12 mouse cellular contexts compared by ENCODE assay signal in the genomic region with DNA sequence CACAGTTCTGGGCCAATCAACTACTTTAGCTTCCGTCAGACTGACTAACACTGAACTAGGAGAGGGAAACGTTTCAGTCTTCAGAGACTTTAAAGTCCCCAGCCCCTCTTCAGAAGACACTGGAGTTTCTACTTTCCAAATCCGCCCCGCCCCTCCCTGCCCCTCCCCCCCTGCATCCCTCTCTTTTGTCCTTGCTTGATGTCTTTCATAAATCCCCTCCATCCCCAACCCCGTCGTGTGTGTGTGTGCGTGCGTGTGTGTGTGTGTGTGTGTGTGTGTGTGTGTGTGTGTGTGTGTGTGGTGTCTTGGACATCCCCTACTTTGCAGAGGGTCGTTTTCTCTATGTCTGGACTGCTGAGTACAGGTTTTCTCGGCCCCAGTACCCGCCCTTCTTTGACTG. TPM values are rescaled to one million over a fixed set of nuclear protein-coding genes. Genes with fewer than 3 reads are reported as not detected.
A peak's percentile ranks its signal among the peaks of the same experiment; 100 is the strongest.
DNase-seq lines count a peak whose midpoint lies in the region; ATAC-seq and TF ChIP-seq lines count a peak whose summit lies in the region.
"Had no signal": no experiment of that assay in that cellular context is flagged by ENCODE, and none has a peak within 500 bp of the region (broad histone marks: within the 10 kb centered on the region; RNA-seq: fewer than 3 reads in every experiment).

No protein-coding gene starts in this region.

- peaks cover 20% of the 10 kb centered on the region for H3K4me1 ChIP-seq in forebrain, embryonic 10.5 days
- peaks cover 8% of the 10 kb centered on the region for H3K4me1 ChIP-seq in forebrain, embryonic 16.5 days (replicated peaks; ENCODE audit: control insufficient read depth, insufficient read depth, low read length)
- H3K4me1 ChIP-seq in midbrain, embryonic 10.5 days: peaks cover 18% of the 10 kb centered on the region
- H3K4me1 ChIP-seq in midbrain, postnatal 0 days (ENCODE audit: insufficient read depth, low read length): no peaks in the 10 kb centered on the region
- peaks cover 9% of the 10 kb centered on the region; the same call in 1 of the 2 replicates for H3K4me1 ChIP-seq in limb, embryonic 12.5 days (replicated peaks)

- peak overlapping the region; percentile 49 for H3K27ac ChIP-seq in forebrain, embryonic 10.5 days
- H3K27ac ChIP-seq in forebrain, embryonic 16.5 days (ENCODE audit: low read length): no peak overlapping the region
- peak overlapping the region; percentile 65 for H3K27ac ChIP-seq in midbrain, embryonic 10.5 days (replicated peaks)
- no peak overlapping the region for H3K27ac ChIP-seq in midbrain, postnatal 0 days (ENCODE audit: low read depth, low read length)
- H3K27ac ChIP-seq in limb, embryonic 12.5 days: 0 out of 2 replicates have a peak overlapping the region, but pooled peaks have one; percentile 31

- ATAC-seq in forebrain, embryonic 16.5 days: no peak
- ATAC-seq in midbrain, postnatal 0 days (ENCODE audit: low FRiP score): no peak
- ATAC-seq in limb, embryonic 12.5 days (ENCODE audit: insufficient number of reproducible peaks, insufficient read depth, low FRiP score, low TSS enrichment, low read depth): no peak
- no peak for ATAC-seq in megakaryocyte, adult 5-6 weeks (ENCODE audit: poor library complexity, severe bottlenecking)
- ATAC-seq: liver, postnatal 0 days had no signal

- H3K9ac ChIP-seq in forebrain, embryonic 16.5 days (replicated peaks; ENCODE audit: low read depth, low read length): no peak overlapping the region
- H3K9ac ChIP-seq in midbrain, postnatal 0 days (replicated peaks; ENCODE audit: low read length, poor library complexity, severe bottlenecking): no peak overlapping the region
- no peak overlapping the region for H3K9ac ChIP-seq in limb, embryonic 12.5 days (replicated peaks)
- H3K9ac ChIP-seq: liver, postnatal 0 days had no signal

- intact Hi-C loops in left cerebral cortex, postnatal 10 days (cut with DNase I): loop anchor here (10.0 kb wide), 1 partner anchor 67 kb away; a partner anchor contains a TSS

- peak overlapping the region; percentile 34 for H3K4me3 ChIP-seq in forebrain, embryonic 10.5 days
- no peak overlapping the region for H3K4me3 ChIP-seq in forebrain, embryonic 16.5 days (replicated peaks; ENCODE audit: low read length)
- peak overlapping the region; percentile 40 for H3K4me3 ChIP-seq in midbrain, embryonic 10.5 days
- H3K4me3 ChIP-seq in midbrain, postnatal 0 days (ENCODE audit: low read depth, low read length): no peak overlapping the region
- H3K4me3 ChIP-seq in limb, embryonic 12.5 days (replicated peaks): no peak overlapping the region

- DNase-seq in forebrain, embryonic 10.5 days (ENCODE audit: extremely low spot score, low spot score): peak; percentile 16
- peak; percentile 25 for DNase-seq in midbrain, embryonic 10.5 days (ENCODE audit: low spot score)
- DNase-seq in midbrain, postnatal 0 days (ENCODE audit: low spot score): no peak
- no peak for DNase-seq in left cerebral cortex, postnatal 10 days (ENCODE audit: extremely low spot score in 1 of 2, low spot score in 2 of 2)
- DNase-seq in thymus, postnatal 4 days: no peak
- DNase-seq: adrenal gland, adult 2 months; cerebellum, adult 9-10 months; kidney, adult 11 months; liver, postnatal 0 days had no signal

- no peak for TF ChIP-seq CTCF in midbrain, postnatal 0 days (IDR thresholded peaks at IDR 0.05)

- H3K9me3 ChIP-seq in forebrain, embryonic 10.5 days: no peaks in the 10 kb centered on the region
- H3K9me3 ChIP-seq in forebrain, embryonic 16.5 days (ENCODE audit: control insufficient read depth, low read length): 0 out of 2 replicates have a peak, but pooled peaks cover 4% of the 10 kb centered on the region
- no peaks in the 10 kb centered on the region for H3K9me3 ChIP-seq in midbrain, embryonic 10.5 days (replicated peaks)
- H3K9me3 ChIP-seq in midbrain, postnatal 0 days (ENCODE audit: low read length): peaks cover 4% of the 10 kb centered on the region; the same call in 1 of the 2 replicates
- no peaks in the 10 kb centered on the region for H3K9me3 ChIP-seq in limb, embryonic 12.5 days

- no peak overlapping the region; the same call in 1 of the 2 replicates for H3K4me2 ChIP-seq in forebrain, embryonic 16.5 days (ENCODE audit: low read length)
- no peak overlapping the region for H3K4me2 ChIP-seq in midbrain, postnatal 0 days (ENCODE audit: low read depth, low read length, poor library complexity, severe bottlenecking)
- H3K4me2 ChIP-seq in limb, embryonic 12.5 days: peak overlapping the region; percentile 32; the same call in 1 of the 2 replicates

- H3K36me3 ChIP-seq in forebrain, embryonic 10.5 days (replicated peaks): no peaks in the 10 kb centered on the region
- H3K36me3 ChIP-seq in forebrain, embryonic 16.5 days (ENCODE audit: control insufficient read depth, insufficient read depth): no peaks in the 10 kb centered on the region
- H3K36me3 ChIP-seq in midbrain, embryonic 10.5 days: no peaks in the 10 kb centered on the region
- H3K36me3 ChIP-seq in midbrain, postnatal 0 days (ENCODE audit: insufficient read depth, low read length): no peaks in the 10 kb centered on the region
- no peaks in the 10 kb centered on the region for H3K36me3 ChIP-seq in limb, embryonic 12.5 days

- WGBS in forebrain, embryonic 10.5 days: 5% methylated on average over 11 of the region's 11 CpGs
- 8% methylated on average over 7 of the region's 11 CpGs for WGBS in forebrain, embryonic 16.5 days
- WGBS in midbrain, embryonic 10.5 days: 9% methylated on average over 9 of the region's 11 CpGs
- WGBS in midbrain, postnatal 0 days: 4% methylated on average over 9 of the region's 11 CpGs
- WGBS in limb, embryonic 12.5 days: 20% methylated on average over 7 of the region's 11 CpGs

- no peaks in the 10 kb centered on the region for H3K27me3 ChIP-seq in forebrain, embryonic 10.5 days (ENCODE audit: poor library complexity, severe bottlenecking)
- H3K27me3 ChIP-seq in forebrain, embryonic 16.5 days (replicated peaks; ENCODE audit: control insufficient read depth, insufficient read depth, low read length): no peaks in the 10 kb centered on the region
- H3K27me3 ChIP-seq in midbrain, embryonic 10.5 days (ENCODE audit: low read depth, poor library complexity, severe bottlenecking): no peaks in the 10 kb centered on the region
- H3K27me3 ChIP-seq in midbrain, postnatal 0 days (ENCODE audit: insufficient read depth, low read length): no peaks in the 10 kb centered on the region
- no peaks in the 10 kb centered on the region for H3K27me3 ChIP-seq in limb, embryonic 12.5 days

RNA-seq across cellular contexts. Expression of a gene that starts 6.1 kb away (rescaled TPM):
- 23.3 and 23.4 TPM in 2 replicates for polyA plus RNA-seq in forebrain, embryonic 10.5 days (2016; fragmentation: Nextera tagmentation; extraction: Ambion mirVana)
- polyA plus RNA-seq in forebrain, embryonic 16.5 days (2015; fragmentation: Nextera tagmentation; extraction: Ambion mirVana): 32.4 and 36.0 TPM in 2 replicates
- 24.8 and 26.6 TPM in 2 replicates for polyA plus RNA-seq in midbrain, embryonic 10.5 days (2016; fragmentation: Nextera tagmentation; extraction: Ambion mirVana)
- total RNA-seq in midbrain, postnatal 0 days (2014; rRNA removed): 17.2 and 18.3 TPM in 2 replicates
- 29.5 and 32.3 TPM in 2 replicates for polyA plus RNA-seq in midbrain, postnatal 0 days (2015; fragmentation: Nextera tagmentation; extraction: Ambion mirVana)
- 33.8 and 34.5 TPM in 2 replicates for polyA plus RNA-seq in limb, embryonic 12.5 days (2016; fragmentation: Nextera tagmentation; extraction: Ambion mirVana)
- total RNA-seq in left cerebral cortex, postnatal 10 days (2021): 10 to 100 TPM; 27.0 to 27.2 TPM
- total RNA-seq in megakaryocyte, adult 5-6 weeks (2015): 24.2 and 28.6 TPM in 2 replicates
- total RNA-seq in megakaryocyte, adult 5-6 weeks (2017): 17.2 and 19.2 TPM in 2 replicates

RNA-seq across cellular contexts. Expression of a gene that starts 39.5 kb away (rescaled TPM):
- polyA plus RNA-seq in forebrain, embryonic 10.5 days (2016; fragmentation: Nextera tagmentation; extraction: Ambion mirVana): 45.3 and 51.3 TPM in 2 replicates
- 36.7 and 48.5 TPM in 2 replicates for polyA plus RNA-seq in forebrain, embryonic 16.5 days (2015; fragmentation: Nextera tagmentation; extraction: Ambion mirVana)
- 43.1 and 44.5 TPM in 2 replicates for polyA plus RNA-seq in midbrain, embryonic 10.5 days (2016; fragmentation: Nextera tagmentation; extraction: Ambion mirVana)
- total RNA-seq in midbrain, postnatal 0 days (2014; rRNA removed): 49.6 and 53.7 TPM in 2 replicates
- polyA plus RNA-seq in midbrain, postnatal 0 days (2015; fragmentation: Nextera tagmentation; extraction: Ambion mirVana): 31.2 and 35.0 TPM in 2 replicates
- 49.9 and 54.2 TPM in 2 replicates for polyA plus RNA-seq in limb, embryonic 12.5 days (2016; fragmentation: Nextera tagmentation; extraction: Ambion mirVana)
- total RNA-seq in left cerebral cortex, postnatal 10 days (2021): 10 to 100 TPM; 70.5 to 80.4 TPM
- 37.7 and 39.6 TPM in 2 replicates for total RNA-seq in megakaryocyte, adult 5-6 weeks (2015)
- total RNA-seq in megakaryocyte, adult 5-6 weeks (2017): 73.0 and 82.4 TPM in 2 replicates

Comparison
In these comparisons a context has a peak if more than half of its experiments do, and no peak if none do; other contexts are left out.
1. DNase-seq: peak in forebrain, embryonic 10.5 days (single experiment) and midbrain, embryonic 10.5 days (single experiment); none in midbrain, postnatal 0 days (single experiment), left cerebral cortex, postnatal 10 days (0 of 2) and thymus, postnatal 4 days (single experiment).
2. H3K27ac ChIP-seq: peak in forebrain, embryonic 10.5 days (single experiment), midbrain, embryonic 10.5 days (single experiment) and limb, embryonic 12.5 days (single experiment); none in forebrain, embryonic 16.5 days (single experiment) and midbrain, postnatal 0 days (single experiment).
3. H3K4me3 ChIP-seq: peak in forebrain, embryonic 10.5 days (single experiment) and midbrain, embryonic 10.5 days (single experiment); none in forebrain, embryonic 16.5 days (single experiment), midbrain, postnatal 0 days (single experiment) and limb, embryonic 12.5 days (single experiment).